Mouse (Mus musculus) frontal cortex, postnatal 10 days (tissue): ENCODE results near the gene Crtap.
A peak's percentile ranks its signal among the peaks of the same experiment; 100 is the strongest.
"Not testable (repeated sequence)": the region's sequence is repeated elsewhere in the genome, so short reads cannot be mapped to it uniquely, and the experiment has no call there.

ENCODE experiments used
- DNase-seq, 2 experiments: peaks; one replicate each; pipeline ENCODE4 v3.0.0; 2022; ENCODE audit warnings: low spot score in 2 of 2, mixed read lengths in 1 of 2

Crtap gene

DNA sequence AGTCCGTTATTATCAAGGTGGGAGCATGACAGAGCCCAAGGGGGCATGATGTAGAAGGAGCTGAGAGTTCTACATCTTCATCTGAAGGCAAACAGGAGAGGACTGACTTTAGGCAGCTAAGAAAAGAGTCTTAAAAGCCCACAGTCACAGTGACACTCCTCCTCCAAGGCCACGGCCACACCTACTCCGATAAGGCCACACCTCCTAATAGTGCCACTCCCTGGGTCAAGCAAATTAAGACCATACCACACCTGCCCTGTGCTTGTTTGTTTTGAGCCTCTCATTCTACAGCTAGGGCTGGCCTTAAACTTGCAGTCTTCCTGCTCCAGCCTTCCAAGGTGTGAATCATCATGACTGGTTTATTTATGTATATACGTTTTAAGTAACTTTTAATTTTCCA is 4.8 kb upstream of the Crtap start:
- DNase-seq, result no peak

DNA sequence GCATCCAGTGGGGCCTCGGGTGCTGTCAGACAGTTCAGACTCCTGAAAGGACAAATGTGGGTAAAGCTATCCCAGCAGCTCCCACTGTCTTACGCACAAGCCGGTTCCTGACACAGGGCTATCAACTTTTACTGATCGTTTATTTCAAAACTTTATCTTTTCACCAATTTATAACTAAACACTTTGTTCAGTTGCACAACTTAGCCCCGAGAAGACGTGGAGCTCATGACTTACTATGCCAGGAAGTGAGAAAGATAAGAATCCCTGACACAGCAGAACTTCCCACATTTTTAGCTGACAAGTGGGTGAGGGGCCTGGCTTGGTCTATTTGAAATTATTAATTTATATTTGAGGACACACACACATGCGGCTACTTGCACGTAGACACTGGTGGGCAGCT is 4.2 kb upstream of the Crtap start:
- no peak for DNase-seq

DNA sequence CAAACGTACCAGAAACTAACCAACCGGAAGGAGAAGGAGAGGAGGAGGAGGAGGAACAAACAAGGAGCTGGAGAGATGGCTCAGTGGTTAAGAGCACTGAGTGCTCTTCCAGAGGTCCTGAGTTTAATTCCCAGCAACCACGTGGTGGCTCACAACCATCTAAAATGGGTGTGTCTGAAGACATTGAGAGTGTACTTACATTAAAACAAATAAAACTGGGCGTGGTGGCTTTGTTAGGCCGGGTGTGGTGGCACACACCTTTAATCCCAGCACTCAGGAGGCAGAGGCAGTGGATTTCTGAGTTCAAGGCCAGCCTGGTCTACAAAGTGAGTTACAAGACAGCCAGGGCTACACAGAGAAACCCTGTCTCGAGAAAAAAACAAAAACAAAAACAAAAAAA is 3.7 kb upstream of the Crtap start:
- not testable (repeated sequence) for DNase-seq

DNA sequence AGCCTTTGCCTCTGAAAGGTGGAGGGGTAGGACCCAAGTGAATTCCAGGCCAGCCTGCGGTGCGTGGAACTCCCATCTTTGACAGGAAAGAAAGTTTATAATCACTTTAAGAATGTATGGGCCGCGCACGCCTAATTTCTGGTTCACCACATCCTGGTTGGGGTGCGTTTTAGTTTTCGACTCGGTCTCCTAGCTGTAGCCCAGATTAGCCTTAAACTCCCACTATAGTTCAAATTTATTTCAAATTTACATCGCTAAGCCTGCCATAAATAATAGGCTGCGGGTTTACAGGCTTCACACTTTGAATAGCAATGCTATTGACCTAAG is 237 bp upstream of the Crtap start:
- DNase-seq, result no peak

DNA sequence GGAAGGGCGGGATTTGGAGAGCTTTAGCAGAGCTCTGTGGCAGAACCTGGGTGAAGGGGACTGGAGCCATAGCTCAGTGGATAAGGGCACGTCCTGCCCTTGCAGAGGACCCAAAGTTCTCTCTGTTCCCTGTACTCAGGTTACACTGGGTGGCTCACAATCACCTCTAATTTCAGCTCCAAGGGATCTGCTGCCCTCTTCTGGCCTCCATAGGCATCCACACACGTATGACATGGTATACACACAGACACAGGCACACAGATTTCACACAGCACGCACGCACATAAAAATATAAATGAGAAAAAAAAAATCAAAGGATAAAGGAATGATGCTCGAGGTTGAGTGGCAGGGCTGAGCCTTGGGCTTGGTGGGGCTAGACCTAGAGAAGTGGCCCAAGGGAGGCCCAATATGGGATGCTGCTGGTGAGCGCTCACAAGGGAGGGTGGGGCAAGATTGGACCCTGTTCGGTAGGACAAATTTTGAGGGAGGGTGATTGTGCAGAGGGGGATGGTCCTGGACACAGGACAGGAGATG is 1.0 kb downstream of the Crtap start:
- DNase-seq, result no peak

DNA sequence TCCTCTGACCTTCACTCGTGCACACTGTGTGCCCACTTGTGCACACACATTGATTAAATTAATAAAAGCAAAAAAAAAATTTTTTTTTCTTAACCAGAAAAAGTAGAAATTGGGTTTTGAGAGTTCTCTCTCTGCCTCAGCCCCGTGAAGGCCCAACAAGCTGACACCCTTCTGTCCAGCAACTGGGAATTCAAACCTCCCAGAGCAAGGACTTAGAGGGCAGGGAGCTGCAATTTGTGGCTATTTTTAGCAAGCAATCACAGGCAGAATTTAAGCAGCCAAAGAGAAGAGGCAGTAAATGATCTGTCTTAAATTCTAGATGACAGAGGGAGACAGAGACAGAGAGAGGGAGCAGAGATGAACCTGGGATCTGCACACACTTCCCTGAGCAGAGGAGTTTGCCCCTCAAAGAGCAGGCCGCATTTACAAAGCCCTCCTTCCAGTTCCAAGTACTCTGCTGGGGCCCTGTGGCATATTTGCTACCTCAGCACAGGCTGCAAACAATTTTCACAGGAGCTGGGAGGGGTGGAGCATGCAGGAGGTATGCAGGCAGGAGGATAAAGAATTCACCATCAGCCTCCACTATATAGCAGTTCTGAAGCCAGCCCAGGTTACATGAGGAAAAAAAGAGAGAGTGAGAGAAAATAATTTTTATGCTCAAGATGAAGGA is 1.6 kb downstream of the Crtap start:
- DNase-seq, result no peak

DNA sequence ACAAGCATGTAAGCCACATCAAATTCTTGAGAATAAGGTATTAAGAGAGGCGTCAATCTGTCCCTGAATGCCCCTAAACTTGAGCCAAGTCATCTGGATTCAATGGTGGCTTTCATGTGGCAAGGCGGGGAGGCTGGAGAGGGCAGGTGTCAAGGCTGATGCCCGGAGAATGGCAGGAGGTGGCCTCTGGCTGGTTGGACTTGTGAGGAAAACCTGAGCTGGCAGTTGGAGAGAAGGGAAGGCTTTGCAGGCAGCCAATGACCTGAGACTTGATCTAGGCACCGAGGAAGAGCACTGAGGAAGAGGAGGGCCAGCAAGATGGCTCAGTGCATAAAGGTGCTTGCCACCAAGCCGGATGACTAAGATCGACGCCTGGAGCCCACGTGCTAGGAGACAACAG is 2.2 kb downstream of the Crtap start:
- DNase-seq, result no peak

- DNase-seq, result no peak
These were observed 3.4 kb downstream of the Crtap start for GRCm38 (mm10) chr9:114387086-114387485.

DNA sequence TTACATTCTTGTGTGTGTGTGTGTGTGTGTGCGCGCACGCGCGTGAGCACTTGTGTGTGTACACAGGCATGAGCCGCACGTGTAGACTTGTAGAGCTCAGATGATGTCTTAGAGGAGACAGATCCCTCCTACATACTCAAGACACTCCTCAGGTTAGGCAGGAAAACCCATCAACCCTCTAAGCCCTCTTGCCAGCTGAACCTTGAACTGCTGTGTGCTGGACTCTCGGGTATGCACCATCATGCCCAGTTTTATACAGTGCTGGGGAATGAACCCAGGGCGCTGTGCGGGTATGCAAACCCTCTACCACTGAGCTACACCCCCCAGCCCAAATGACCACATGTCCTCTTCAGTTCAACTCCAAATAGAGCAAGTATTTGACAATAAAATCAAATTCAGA is 5.3 kb downstream of the Crtap start:
- no peak for DNase-seq

DNA sequence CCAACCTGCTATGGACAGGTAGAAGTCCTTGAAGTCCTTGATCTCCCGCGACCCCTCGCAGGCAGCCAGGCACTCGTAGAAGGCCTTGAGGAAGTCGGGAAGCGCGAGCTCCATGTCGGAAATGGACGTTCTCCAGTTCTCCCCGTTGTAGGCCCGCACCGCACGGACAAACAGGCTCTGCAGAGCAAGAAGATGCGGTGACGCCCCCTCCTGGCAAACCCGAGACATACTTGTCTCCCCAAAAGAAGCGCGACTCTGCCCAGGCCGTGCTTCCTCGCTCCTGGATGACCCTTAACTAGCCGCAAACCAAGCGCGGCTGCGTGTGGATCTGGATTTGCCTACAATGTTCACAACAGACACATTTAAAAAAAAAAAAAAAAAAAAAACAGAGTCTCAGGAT is 5.8 kb downstream of the Crtap start:
- no peak for DNase-seq

DNA sequence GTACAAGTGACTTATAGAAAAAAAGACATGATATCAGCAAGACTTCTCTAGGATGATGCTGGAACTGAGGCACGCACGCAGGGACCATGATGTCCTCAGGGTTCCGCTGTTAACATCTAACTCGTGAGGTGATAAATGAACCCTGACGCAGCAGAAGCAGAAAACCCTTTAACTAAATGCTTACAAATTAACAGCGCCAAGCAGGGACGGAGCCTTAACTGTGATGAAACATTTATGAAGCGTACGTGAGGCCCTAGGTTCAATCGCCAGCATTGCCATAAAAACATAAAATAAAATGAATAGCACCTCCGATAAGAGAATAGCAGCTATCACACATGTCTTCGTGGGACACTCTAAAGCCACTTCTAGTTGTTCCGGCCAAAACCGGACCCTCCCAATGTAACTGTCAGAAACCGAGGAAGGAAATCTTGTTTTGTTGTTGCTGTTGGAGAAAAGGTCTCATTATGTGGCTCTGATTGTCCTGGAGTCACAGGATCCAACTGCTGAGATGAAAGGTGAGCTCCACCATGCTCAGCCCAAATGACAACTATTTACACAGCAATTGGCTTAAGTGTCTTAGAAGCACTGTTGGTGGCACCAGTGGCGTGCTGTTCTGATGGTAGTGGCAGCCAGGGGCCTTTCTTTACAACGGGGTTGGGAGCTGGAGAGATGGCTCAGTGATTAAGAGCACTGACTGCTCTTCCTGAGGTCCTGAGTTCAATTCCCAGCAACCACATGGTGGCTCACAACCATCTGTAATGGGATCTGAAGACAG is 7.4 kb downstream of the Crtap start:
- DNase-seq, result no peak

DNA sequence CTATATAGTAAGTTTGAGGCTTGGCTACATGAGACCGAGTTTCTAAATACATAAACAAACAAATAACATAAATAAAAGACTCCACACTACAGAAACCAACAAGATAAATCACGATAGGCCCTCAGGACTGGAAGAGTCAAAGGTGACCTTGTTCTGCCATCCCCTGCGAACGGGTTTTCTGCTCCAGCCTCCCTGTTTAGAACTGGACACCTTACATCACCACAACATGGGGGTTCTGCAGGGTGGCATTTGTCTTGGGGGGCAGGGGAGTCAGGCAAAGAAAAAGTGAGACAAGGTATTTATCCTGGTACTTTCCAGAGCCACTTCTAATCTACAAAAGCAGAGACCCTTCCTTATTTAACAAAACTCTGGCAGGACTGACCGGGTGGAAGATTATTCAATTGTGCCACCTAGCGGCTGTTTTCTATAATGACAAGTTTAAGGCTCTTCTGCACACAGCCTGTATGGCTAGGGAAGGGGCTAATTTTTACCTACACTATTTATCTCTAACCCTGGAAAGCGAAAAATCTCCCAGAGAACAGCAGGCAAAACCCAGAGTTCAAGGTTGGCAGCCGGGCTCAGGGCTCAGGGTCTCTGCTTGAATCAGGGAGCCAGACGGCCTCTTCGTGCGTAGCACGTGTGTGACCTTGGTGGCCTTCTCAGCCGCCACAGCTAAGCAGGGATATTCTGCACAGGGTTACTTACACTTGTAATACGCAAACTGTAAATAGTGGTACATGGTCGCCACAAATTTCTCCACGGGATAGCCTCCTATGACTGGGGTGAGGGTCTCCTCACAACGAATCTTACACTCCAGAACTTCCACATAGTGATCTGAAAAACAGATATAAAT is 9.4 kb downstream of the Crtap start:
- DNase-seq, result no peak

DNA sequence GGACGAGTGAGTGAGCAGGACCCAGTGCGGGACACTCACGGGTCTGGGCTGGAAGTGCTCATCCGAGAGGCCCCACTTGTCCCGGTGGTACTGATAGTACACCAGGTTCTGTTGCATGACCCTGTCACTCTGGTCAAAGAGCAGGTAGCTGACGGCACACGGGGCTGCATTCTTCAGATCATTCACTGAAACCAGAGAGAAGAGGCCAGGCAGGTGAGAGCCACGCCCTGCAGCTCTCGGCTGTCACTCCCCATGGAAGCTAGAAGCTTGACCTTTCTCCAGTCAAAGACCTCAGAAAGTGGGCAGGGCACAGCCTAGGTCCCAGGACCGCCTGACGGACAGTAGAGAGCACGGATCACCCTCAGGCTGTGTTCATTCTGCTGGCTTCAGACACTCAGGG is 10.6 kb downstream of the Crtap start:
- no peak for DNase-seq

- no peak for DNase-seq
These were observed 13.3 kb downstream of the Crtap start for GRCm38 (mm10) chr9:114377168-114377567.

- no peak for DNase-seq
These were observed 15.1 kb downstream of the Crtap start for GRCm38 (mm10) chr9:114375276-114375962.

DNA sequence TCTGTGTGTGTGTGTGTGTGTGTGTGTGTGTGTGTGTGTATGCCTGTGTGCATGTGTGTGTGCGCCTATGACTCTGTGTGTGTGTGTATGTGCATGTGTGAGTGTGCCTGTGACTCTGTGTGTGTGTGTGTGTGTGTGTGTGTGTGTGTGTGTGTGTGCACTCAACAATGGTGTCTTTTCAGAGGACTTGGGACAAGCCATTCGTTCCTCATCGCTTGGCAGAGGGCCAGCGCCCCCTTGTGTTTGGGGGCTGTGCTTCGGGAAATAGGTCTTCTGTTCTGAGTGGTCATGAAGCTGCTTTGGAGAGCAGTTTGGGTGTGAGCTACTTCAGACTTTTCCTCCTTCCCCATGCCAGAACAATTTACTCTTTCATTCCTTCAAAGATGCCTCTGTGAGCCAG is 18.8 kb downstream of the Crtap start:
- DNase-seq, result peak in 1 of 2 experiments; percentile 31

DNA sequence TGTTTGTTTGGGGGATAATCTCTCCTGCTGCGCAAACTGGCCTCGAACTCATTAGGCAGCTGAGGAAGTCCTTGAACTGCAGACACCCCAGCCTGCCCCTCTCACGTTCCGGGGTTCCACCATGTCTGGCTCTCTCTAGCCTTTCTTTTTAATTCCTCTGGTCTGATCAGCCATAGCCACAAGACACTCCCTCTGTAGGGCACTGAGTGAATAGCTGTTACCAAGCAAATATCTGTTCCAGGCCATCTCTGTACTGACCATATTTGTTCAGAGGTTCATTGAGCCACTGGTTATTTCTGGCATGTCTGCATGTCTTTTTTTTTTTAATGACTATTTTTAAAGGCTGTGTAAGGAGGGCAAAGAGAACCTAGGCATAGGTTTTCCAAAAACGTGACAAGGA is 21.1 kb downstream of the Crtap start:
- DNase-seq, result not testable (repeated sequence)

DNA sequence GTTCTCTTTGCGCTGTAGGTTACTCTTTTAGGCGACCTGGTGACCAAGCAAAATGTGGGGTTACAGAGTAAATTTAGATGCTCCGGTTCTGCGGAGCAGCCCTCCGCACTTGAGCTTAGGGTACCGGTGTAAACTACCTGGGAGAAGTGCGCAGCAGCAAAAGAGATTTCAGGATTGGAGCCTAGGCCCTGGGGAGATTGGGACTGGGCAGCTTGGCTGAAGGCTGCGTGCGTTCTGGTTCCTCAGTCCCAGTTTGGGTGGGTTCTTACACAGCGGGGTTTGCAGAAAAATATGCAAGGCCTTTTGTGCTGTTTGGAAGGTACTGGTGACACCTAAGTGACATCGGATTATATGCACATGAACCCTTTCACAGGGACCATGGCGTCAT is 22.0 kb downstream of the Crtap start:
- no peak for DNase-seq

- DNase-seq, result peak; percentile 75
These were observed 22.5 kb downstream of the Crtap start for GRCm38 (mm10) chr9:114367783-114368470.

DNA sequence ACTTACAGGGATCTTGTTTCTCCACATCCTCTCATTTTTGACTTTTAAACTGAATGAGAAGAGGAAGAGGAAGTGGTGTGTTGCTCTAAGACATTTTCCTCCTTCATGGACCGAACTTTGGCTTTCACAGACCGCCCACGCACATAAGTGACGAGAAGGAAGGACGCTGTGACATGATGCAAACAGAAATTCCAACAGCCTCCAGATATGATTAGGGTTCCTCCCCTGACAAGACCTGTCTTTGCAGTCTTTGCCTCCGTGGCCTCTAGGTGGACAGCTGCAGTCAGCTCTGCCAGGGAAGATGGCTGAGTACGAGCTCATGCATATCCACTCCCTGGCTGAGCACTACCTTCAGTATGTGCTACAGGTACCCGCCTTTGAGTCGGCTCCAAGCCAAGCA is 60.6 kb downstream of the Crtap start, which contains the start of gene Bcl2a1c:
Gene Bcl2a1c (plus strand): TSS at position 281 of the 400 bp plus-strand sequence.
- DNase-seq, result not testable (repeated sequence)

- not testable (repeated sequence) for DNase-seq
These were observed 62.1 kb downstream of the Crtap start for GRCm38 (mm10) chr9:114328332-114328731.
